Mouse (Mus musculus): ENCODE data around the gene Emc10. TPM values are rescaled to one million over a fixed set of nuclear protein-coding genes. Genes with fewer than 3 reads are reported as not detected.

Gene Emc10
- polyA plus RNA-seq, 1 experiment = 406 TPM

GRCm38 (mm10) chr7:44531946-44532732 lies 35.8 kb upstream of the Emc10 start, which contains the start of gene Spib:
Gene Spib, minus strand, starts transcription at chr7:44532071.
- TF ChIP-seq POLR2A (IDR thresholded peaks at IDR 0.05; ENCODE audit: control insufficient read depth, extremely low read depth, insufficient read depth, low read length, poor library complexity) (no peak), CTCF (IDR thresholded peaks at IDR 0.05; ENCODE audit: borderline replicate concordance, control insufficient read depth, extremely low read depth, insufficient read depth, low read length, poor library complexity) (no peak)
- Histone ChIP-seq H3K27ac (ENCODE audit: control insufficient read depth, insufficient read depth, low read length) (no peak within 1 kb of the TSS), H3K4me3 (ENCODE audit: control insufficient read depth, insufficient read depth, low read length) (no peak within 1 kb of the TSS), H3K27me3 (ENCODE audit: control insufficient read depth, insufficient read depth, low read length) (no peaks in the 10 kb centered on the region), H3K4me1 (replicated peaks; ENCODE audit: control insufficient read depth, insufficient read depth, low read length) (peaks cover 22% of the 10 kb centered on the region), H3K36me3 (ENCODE audit: control insufficient read depth, insufficient read depth, low read length) (peaks cover 4% of the 10 kb centered on the region; the same call in 1 of the 2 replicates)
- no peak for DNase-seq
- WGBS = 90% methylated on average over 4 of the region's 4 CpGs

- TF ChIP-seq POLR2A (IDR thresholded peaks at IDR 0.05; ENCODE audit: control insufficient read depth, extremely low read depth, insufficient read depth, low read length, poor library complexity) (no peak), CTCF (IDR thresholded peaks at IDR 0.05; ENCODE audit: borderline replicate concordance, control insufficient read depth, extremely low read depth, insufficient read depth, low read length, poor library complexity) (no peak)
- whole genome bisulfite sequencing = 5% methylated on average over 5 of the region's 5 CpGs
- peaks cover 4% of the 10 kb centered on the region; the same call in 1 of the 2 replicates for H3K36me3 ChIP-seq (ENCODE audit: control insufficient read depth, insufficient read depth, low read length)
- DNase-seq = no peak
- peaks cover 22% of the 10 kb centered on the region for H3K4me1 ChIP-seq (replicated peaks; ENCODE audit: control insufficient read depth, insufficient read depth, low read length)
- H3K27me3 ChIP-seq (ENCODE audit: control insufficient read depth, insufficient read depth, low read length) = no peaks in the 10 kb centered on the region
- no peak overlapping the region for H3K27ac ChIP-seq (ENCODE audit: control insufficient read depth, insufficient read depth, low read length)
- no peak overlapping the region for H3K4me3 ChIP-seq (ENCODE audit: control insufficient read depth, insufficient read depth, low read length)
These were observed 34.9 kb upstream of the Emc10 start for GRCm38 (mm10) chr7:44531207-44531606.

GRCm38 (mm10) chr7:44530507-44530906 lies 34.2 kb upstream of the Emc10 start:
- H3K27me3 ChIP-seq (ENCODE audit: control insufficient read depth, insufficient read depth, low read length) = no peaks in the 10 kb centered on the region
- TF ChIP-seq CTCF (IDR thresholded peaks at IDR 0.05; ENCODE audit: borderline replicate concordance, control insufficient read depth, extremely low read depth, insufficient read depth, low read length, poor library complexity) = no peak
- no peak for TF ChIP-seq POLR2A (IDR thresholded peaks at IDR 0.05; ENCODE audit: control insufficient read depth, extremely low read depth, insufficient read depth, low read length, poor library complexity)
- no peak overlapping the region for H3K4me3 ChIP-seq (ENCODE audit: control insufficient read depth, insufficient read depth, low read length)
- H3K36me3 ChIP-seq (ENCODE audit: control insufficient read depth, insufficient read depth, low read length) = peaks cover 2% of the 10 kb centered on the region; the same call in 1 of the 2 replicates
- H3K4me1 ChIP-seq (replicated peaks; ENCODE audit: control insufficient read depth, insufficient read depth, low read length) = peaks cover 22% of the 10 kb centered on the region
- no peak for DNase-seq
- no peak overlapping the region for H3K27ac ChIP-seq (ENCODE audit: control insufficient read depth, insufficient read depth, low read length)
- 88% methylated on average over 3 of the region's 3 CpGs for WGBS

DNA sequence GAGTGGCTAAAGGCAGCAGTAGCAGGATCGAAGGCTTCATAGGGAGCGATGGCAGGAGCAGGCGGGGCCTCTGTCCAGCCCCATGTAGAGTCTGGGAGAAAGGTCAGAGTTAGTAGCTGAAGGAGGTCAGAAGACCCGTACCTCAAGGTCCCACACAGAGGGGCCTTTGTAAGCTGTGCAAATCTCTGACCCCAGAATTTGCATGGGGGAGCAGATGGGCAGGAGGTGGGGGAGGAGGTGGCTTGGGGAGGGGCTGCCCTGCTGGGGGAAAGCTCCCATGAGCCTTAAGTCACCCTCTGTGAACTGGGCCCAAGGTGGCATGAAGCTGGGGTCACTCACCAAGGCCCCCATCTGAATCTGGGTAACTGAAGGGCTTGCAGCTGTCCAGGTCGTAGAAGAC lies 33.2 kb upstream of the Emc10 start:
- DNase-seq = no peak
- Histone ChIP-seq H3K36me3 (ENCODE audit: control insufficient read depth, insufficient read depth, low read length) (no peaks in the 10 kb centered on the region), H3K4me3 (ENCODE audit: control insufficient read depth, insufficient read depth, low read length) (no peak overlapping the region), H3K27me3 (ENCODE audit: control insufficient read depth, insufficient read depth, low read length) (no peaks in the 10 kb centered on the region), H3K4me1 (replicated peaks; ENCODE audit: control insufficient read depth, insufficient read depth, low read length) (peaks cover 18% of the 10 kb centered on the region), H3K27ac (ENCODE audit: control insufficient read depth, insufficient read depth, low read length) (no peak overlapping the region)
- WGBS = 92% methylated on average over 5 of the region's 5 CpGs
- TF ChIP-seq CTCF (IDR thresholded peaks at IDR 0.05; ENCODE audit: borderline replicate concordance, control insufficient read depth, extremely low read depth, insufficient read depth, low read length, poor library complexity) (no peak), POLR2A (IDR thresholded peaks at IDR 0.05; ENCODE audit: control insufficient read depth, extremely low read depth, insufficient read depth, low read length, poor library complexity) (no peak)

- Histone ChIP-seq H3K36me3 (ENCODE audit: control insufficient read depth, insufficient read depth, low read length) (no peaks in the 10 kb centered on the region), H3K4me1 (replicated peaks; ENCODE audit: control insufficient read depth, insufficient read depth, low read length) (peaks cover 16% of the 10 kb centered on the region), H3K27me3 (ENCODE audit: control insufficient read depth, insufficient read depth, low read length) (no peaks in the 10 kb centered on the region), H3K27ac (ENCODE audit: control insufficient read depth, insufficient read depth, low read length) (peak overlapping the region; percentile 40), H3K4me3 (ENCODE audit: control insufficient read depth, insufficient read depth, low read length) (peak overlapping the region; percentile 78)
- DNase-seq = peak; percentile 78
- TF ChIP-seq CTCF (IDR thresholded peaks at IDR 0.05; ENCODE audit: borderline replicate concordance, control insufficient read depth, extremely low read depth, insufficient read depth, low read length, poor library complexity) (peak; percentile 86; the same call in 1 of the 2 replicates), POLR2A (IDR thresholded peaks at IDR 0.05; ENCODE audit: control insufficient read depth, extremely low read depth, insufficient read depth, low read length, poor library complexity) (0 out of 2 replicates have a peak, but pooled peaks have one; percentile 21)
- 5% methylated on average over 40 of the region's 40 CpGs for WGBS
These were observed 31.4 kb upstream of the Emc10 start for GRCm38 (mm10) chr7:44527483-44528398.
